Mouse (Mus musculus) midbrain, embryonic 16.5 days (tissue): Measurements from ENCODE around the gene Lsm2. TPM values are rescaled to one million over a fixed set of nuclear protein-coding genes. Genes with fewer than 3 reads are reported as not detected.

ENCODE experiments used
- ATAC-seq: fragments of 200-750 bp; cut with Nextera tagmentation; 2 replicates; pipeline ENCODE4 v1.8.0; 2017; ENCODE audit warnings: moderate TSS enrichment
- H3K27ac ChIP-seq: fragments of 300-500 bp; sonication (generic); 2 replicates; pipeline ENCODE4 v1.5.1; 2014; ENCODE audit warnings: mild to moderate bottlenecking, low read length, mixed read lengths
- H3K27me3 ChIP-seq: fragments of 300-500 bp; sonication (generic); 2 replicates; pipeline ENCODE4 v1.6.1; 2014; ENCODE audit warnings: low read depth, low read length, mixed read lengths; ENCODE audit not compliant: control insufficient read depth, insufficient read depth
- H3K36me3 ChIP-seq: fragments of 300-500 bp; sonication (generic); 2 replicates; pipeline ENCODE4 v1.6.1; 2014; ENCODE audit warnings: mild to moderate bottlenecking, low read length, moderate library complexity, mixed read lengths; ENCODE audit not compliant: control insufficient read depth, insufficient read depth
- H3K4me1 ChIP-seq: fragments of 300-500 bp; sonication (generic); 2 replicates; pipeline ENCODE4 v1.6.1; 2014; ENCODE audit warnings: mild to moderate bottlenecking, low read length, mixed read lengths; ENCODE audit not compliant: control insufficient read depth, insufficient read depth
- H3K4me2 ChIP-seq: fragments of 300-500 bp; sonication (generic); 2 replicates; pipeline ENCODE4 v1.6.1; 2014; ENCODE audit warnings: mild to moderate bottlenecking, low read length, mixed read lengths
- H3K4me3 ChIP-seq: fragments of 300-500 bp; sonication (generic); 2 replicates; pipeline ENCODE4 v1.5.1; 2014; ENCODE audit warnings: low read depth, mild to moderate bottlenecking, low read length, moderate library complexity, mixed read lengths
- H3K9ac ChIP-seq: fragments of 300-500 bp; sonication (generic); 2 replicates; pipeline ENCODE4 v1.6.1; 2014; ENCODE audit warnings: low read depth, low read length, mixed read lengths
- H3K9me3 ChIP-seq: fragments of 300-500 bp; sonication (generic); replicated peaks from 2 replicates; pipeline ENCODE4 v1.6.1; 2014; ENCODE audit warnings: mild to moderate bottlenecking, low read length, mixed read lengths; ENCODE audit not compliant: control insufficient read depth, poor library complexity, severe bottlenecking
- WGBS: fragments of 180-500 bp; shearing (Covaris S2); extraction: QIAGEN DNeasy Blood & Tissue Kit; methylation state at CpG from one replicate; pipeline ENCODE4 v1.1.7; 2014; 5-methylcytosine and 5-hydroxymethylcytosine counted together
- polyA plus RNA-seq: library from polyadenylated mRNA; unstranded; fragments of >200 nt; fragmentation: Nextera tagmentation; extraction: Ambion mirVana; gene quantifications from 2 replicates; pipeline ENCODE4 v1.2.1, GENCODE M21; 2015

Gene Lsm2
- polyA plus RNA-seq, 1 experiment from 2014 or later: 97.2 TPM

- no peak overlapping the region for H3K4me3 ChIP-seq
- H3K27me3 ChIP-seq: no peaks in the 10 kb centered on the region
- H3K27ac ChIP-seq: no peak overlapping the region
- H3K4me2 ChIP-seq: no peak overlapping the region
- no peaks in the 10 kb centered on the region for H3K9me3 ChIP-seq
- no peak overlapping the region for H3K9ac ChIP-seq
- WGBS: 3% methylated on average over 17 of the region's 17 CpGs
- peaks cover 3% of the 10 kb centered on the region; the same call in 1 of the 2 replicates for H3K36me3 ChIP-seq
- no peak for ATAC-seq
- no peaks in the 10 kb centered on the region; the same call in 1 of the 2 replicates for H3K4me1 ChIP-seq
Observed at GRCm38 (mm10) chr17:35021163-35021808, 39.6 kb downstream of the Lsm2 start.

- WGBS: 51% methylated on average over 6 of the region's 6 CpGs
- Histone ChIP-seq H3K4me3 (no peak overlapping the region), H3K36me3 (no peaks in the 10 kb centered on the region), H3K9me3 (no peaks in the 10 kb centered on the region), H3K9ac (no peak overlapping the region), H3K4me1 (no peaks in the 10 kb centered on the region; the same call in 1 of the 2 replicates), H3K27me3 (no peaks in the 10 kb centered on the region), H3K27ac (no peak overlapping the region), H3K4me2 (no peak overlapping the region)
- no peak for ATAC-seq
Observed at GRCm38 (mm10) chr17:35021842-35022477, 40.3 kb downstream of the Lsm2 start.

DNA sequence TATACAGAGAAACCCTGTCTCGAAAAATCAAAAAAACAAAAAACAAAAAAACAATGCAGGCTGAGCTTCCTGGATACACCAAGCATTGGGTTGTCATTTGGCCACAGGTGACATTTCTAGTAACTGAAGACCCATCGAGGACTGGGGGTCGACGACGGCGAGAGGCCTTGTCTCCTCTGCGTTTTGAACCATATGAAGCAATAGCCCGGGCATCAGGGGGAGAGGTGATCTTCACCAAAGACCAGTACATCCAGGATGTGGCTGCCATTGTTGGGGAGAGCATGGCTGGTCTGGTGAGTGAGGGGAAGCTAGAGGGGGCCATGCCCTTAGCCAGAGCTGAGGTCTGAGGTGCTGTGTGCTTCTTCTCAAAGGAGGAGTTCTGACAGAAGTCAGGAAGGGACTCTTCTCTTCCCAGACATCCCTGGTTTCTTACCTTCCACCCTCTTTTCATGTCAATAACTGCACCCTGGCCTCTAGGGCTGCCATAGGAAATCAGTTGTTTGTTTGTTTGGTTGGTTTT, 40.9 kb downstream of the Lsm2 start:
- 96% methylated on average over 8 of the region's 8 CpGs for WGBS
- Histone ChIP-seq H3K4me1 (no peaks in the 10 kb centered on the region; the same call in 1 of the 2 replicates), H3K9me3 (no peaks in the 10 kb centered on the region), H3K27me3 (no peaks in the 10 kb centered on the region), H3K27ac (no peak overlapping the region), H3K36me3 (no peaks in the 10 kb centered on the region), H3K4me2 (no peak overlapping the region), H3K4me3 (no peak overlapping the region), H3K9ac (no peak overlapping the region)
- no peak for ATAC-seq

DNA sequence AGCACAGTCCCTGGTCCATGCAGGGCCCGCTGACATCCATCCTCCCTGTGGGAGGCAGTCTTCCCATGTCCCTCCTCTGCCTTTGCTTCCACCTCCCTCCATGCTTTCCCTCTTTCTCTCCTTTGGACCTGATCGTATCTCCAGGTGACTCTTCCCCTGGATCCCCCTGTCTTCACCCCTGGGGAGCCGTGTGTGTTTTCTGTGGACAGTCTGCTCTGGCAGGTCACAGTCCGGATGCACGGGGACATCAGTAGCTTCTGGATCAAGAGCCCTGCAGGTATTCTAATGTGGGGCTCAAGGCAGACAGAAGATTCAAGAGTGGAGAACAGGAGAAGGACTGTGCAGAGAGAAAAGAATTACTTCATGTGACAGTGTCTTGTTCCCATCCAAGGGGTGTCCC, 41.6 kb downstream of the Lsm2 start:
- no peaks in the 10 kb centered on the region for H3K9me3 ChIP-seq
- no peak overlapping the region for H3K27ac ChIP-seq
- H3K4me2 ChIP-seq: no peak overlapping the region
- ATAC-seq: no peak
- no peaks in the 10 kb centered on the region; the same call in 1 of the 2 replicates for H3K4me1 ChIP-seq
- no peaks in the 10 kb centered on the region for H3K36me3 ChIP-seq
- H3K9ac ChIP-seq: no peak overlapping the region
- no peaks in the 10 kb centered on the region for H3K27me3 ChIP-seq
- 82% methylated on average over 5 of the region's 5 CpGs for WGBS
- no peak overlapping the region for H3K4me3 ChIP-seq

- 84% methylated on average over 4 of the region's 4 CpGs for WGBS
- no peaks in the 10 kb centered on the region for H3K27me3 ChIP-seq
- H3K9ac ChIP-seq: no peak overlapping the region
Observed at GRCm38 (mm10) chr17:35023756-35024155, 42.1 kb downstream of the Lsm2 start.

DNA sequence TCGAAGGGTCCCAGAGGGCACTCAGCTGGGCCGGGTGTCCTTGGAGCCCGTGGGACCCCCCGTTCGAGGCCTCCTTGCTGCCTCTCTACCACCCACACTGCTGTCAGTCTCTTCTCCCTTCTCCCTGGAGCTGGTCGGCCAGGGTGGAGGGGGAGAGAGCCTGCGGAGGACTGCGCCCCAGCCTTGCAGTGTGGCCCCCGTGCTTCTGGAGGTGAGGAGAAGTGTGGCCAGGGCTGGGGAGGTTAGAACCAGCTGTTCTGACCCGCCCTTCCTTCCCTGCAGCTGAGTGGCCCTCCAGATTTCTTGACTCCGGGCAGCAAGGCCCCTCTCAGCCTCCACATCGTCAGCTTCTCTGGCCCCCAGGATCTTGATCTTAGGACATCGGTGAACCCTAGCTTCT, 42.6 kb downstream of the Lsm2 start:
- Histone ChIP-seq H3K27ac (no peak overlapping the region), H3K9me3 (no peaks in the 10 kb centered on the region), H3K36me3 (no peaks in the 10 kb centered on the region), H3K4me1 (no peaks in the 10 kb centered on the region; the same call in 1 of the 2 replicates), H3K9ac (no peak overlapping the region), H3K27me3 (no peaks in the 10 kb centered on the region), H3K4me2 (no peak overlapping the region), H3K4me3 (no peak overlapping the region)
- 84% methylated on average over 12 of the region's 13 CpGs for WGBS
- no peak for ATAC-seq

More at GRCm38 (mm10) chr17:35023756-35024155, 42.1 kb downstream of the Lsm2 start:
- Histone ChIP-seq H3K4me3 (no peak overlapping the region), H3K36me3 (no peaks in the 10 kb centered on the region), H3K27ac (no peak overlapping the region), H3K9me3 (no peaks in the 10 kb centered on the region), H3K4me1 (no peaks in the 10 kb centered on the region; the same call in 1 of the 2 replicates), H3K4me2 (no peak overlapping the region)
- no peak for ATAC-seq

GRCm38 (mm10) chr17:35024691-35025488, 43.2 kb downstream of the Lsm2 start:
- no peak overlapping the region for H3K4me3 ChIP-seq
- H3K36me3 ChIP-seq: no peaks in the 10 kb centered on the region
- H3K9me3 ChIP-seq: no peaks in the 10 kb centered on the region
- H3K27ac ChIP-seq: no peak overlapping the region
- no peaks in the 10 kb centered on the region; the same call in 1 of the 2 replicates for H3K4me1 ChIP-seq
- ATAC-seq: no peak
- H3K4me2 ChIP-seq: no peak overlapping the region
- no peak overlapping the region for H3K9ac ChIP-seq
- 65% methylated on average over 8 of the region's 10 CpGs for WGBS
- H3K27me3 ChIP-seq: no peaks in the 10 kb centered on the region

DNA sequence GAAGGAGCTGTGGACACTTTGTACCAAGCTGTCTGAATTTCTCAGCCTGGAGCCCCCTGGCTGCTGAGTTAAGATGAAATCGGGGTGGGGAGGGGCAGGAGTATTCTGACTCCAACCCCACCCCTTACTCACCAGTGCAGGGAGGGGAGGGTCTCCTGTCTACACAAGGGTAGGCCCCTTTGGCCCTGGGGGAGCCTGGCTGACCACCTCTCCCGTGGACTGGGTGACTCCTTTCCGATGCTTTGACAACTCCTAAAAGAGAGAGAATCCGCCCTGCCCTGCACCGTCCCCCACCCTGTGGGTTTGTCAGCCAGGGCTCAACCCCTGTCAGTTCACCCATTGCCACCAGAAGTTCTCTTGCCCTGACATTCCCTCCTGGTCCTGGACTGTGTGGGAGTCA, 44.5 kb downstream of the Lsm2 start:
- Histone ChIP-seq H3K4me1 (no peaks in the 10 kb centered on the region; the same call in 1 of the 2 replicates), H3K9me3 (no peaks in the 10 kb centered on the region), H3K4me2 (no peak overlapping the region), H3K36me3 (no peaks in the 10 kb centered on the region), H3K9ac (no peak overlapping the region), H3K27ac (no peak overlapping the region), H3K4me3 (no peak overlapping the region), H3K27me3 (no peaks in the 10 kb centered on the region)
- WGBS: 92% methylated on average over 5 of the region's 5 CpGs
- no peak for ATAC-seq
